Mouse (Mus musculus) embryonic facial prominence, embryonic 10.5 days (tissue): ENCODE measurements around the gene Gigyf1. TPM values are rescaled to one million over a fixed set of nuclear protein-coding genes. Genes with fewer than 3 reads are reported as not detected.

Source experiments
- DNase-seq: peaks from one replicate; pipeline ENCODE4 v3.0.0-alpha.2; 2017; ENCODE audit warnings: low spot score
- H3K27ac ChIP-seq: fragments of 300-500 bp; sonication (generic); replicated peaks from 2 replicates; pipeline ENCODE4 v1.5.1; 2016; ENCODE audit warnings: mild to moderate bottlenecking
- H3K27me3 ChIP-seq: fragments of 300-500 bp; sonication (generic); replicated peaks from 2 replicates; pipeline ENCODE4 v1.6.1; 2016; ENCODE audit warnings: low read depth, mild to moderate bottlenecking; ENCODE audit not compliant: poor library complexity, severe bottlenecking
- H3K36me3 ChIP-seq: fragments of 300-500 bp; sonication (generic); replicated peaks from 2 replicates; pipeline ENCODE4 v1.6.1; 2016; ENCODE audit warnings: mild to moderate bottlenecking, moderate library complexity
- H3K4me1 ChIP-seq: fragments of 300-500 bp; sonication (generic); 2 replicates; pipeline ENCODE4 v1.6.1; 2016
- H3K4me3 ChIP-seq: fragments of 300-500 bp; sonication (generic); 2 replicates; pipeline ENCODE4 v1.5.1; 2016; ENCODE audit warnings: mild to moderate bottlenecking, moderate library complexity
- H3K9me3 ChIP-seq: fragments of 300-500 bp; sonication (generic); 2 replicates; pipeline ENCODE4 v1.6.1; 2016; ENCODE audit warnings: mild to moderate bottlenecking
- WGBS: fragments of 180-500 bp; shearing (Covaris S2); methylation state at CpG from one replicate; pipeline ENCODE4 v1.1.7; 2016; 5-methylcytosine and 5-hydroxymethylcytosine counted together
- polyA plus RNA-seq: library from polyadenylated mRNA; unstranded; fragments of >200 nt; fragmentation: Nextera tagmentation; extraction: Ambion mirVana; gene quantifications from 2 replicates; pipeline ENCODE4 v1.2.1, GENCODE M21; 2016

Gene Gigyf1
- polyA plus RNA-seq, 1 experiment from 2014 or later: 15.3 TPM

DNA sequence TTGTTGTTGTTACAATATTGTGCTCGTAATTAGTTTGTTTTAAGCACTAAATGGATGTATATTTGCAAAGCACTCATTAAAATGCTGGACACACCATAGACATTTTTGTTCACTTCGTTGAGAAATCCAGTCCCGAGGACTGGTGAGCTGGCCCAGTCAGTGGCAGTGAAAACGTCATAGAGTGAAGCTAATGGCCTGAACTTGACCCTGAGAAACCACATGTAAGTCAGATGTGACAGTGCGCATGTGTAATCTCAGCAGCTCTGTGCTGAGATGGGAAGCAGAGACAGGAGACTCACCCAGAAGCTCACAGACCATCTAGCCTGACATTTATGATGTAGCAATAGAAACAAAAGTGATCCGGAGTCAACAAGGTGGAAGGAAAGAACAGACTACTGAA lies 26.6 kb downstream of the Gigyf1 start:
- Histone ChIP-seq H3K27ac (no peak overlapping the region), H3K9me3 (no peaks in the 10 kb centered on the region), H3K27me3 (no peaks in the 10 kb centered on the region), H3K4me3 (no peak overlapping the region), H3K4me1 (no peaks in the 10 kb centered on the region), H3K36me3 (no peaks in the 10 kb centered on the region)
- 74% methylated on average over 6 of the region's 6 CpGs for WGBS
- DNase-seq: no peak

GRCm38 (mm10) chr5:137545596-137545995 lies 27.2 kb downstream of the Gigyf1 start:
- H3K27me3 ChIP-seq: no peaks in the 10 kb centered on the region
- no peaks in the 10 kb centered on the region for H3K9me3 ChIP-seq
- no peak for DNase-seq
- H3K36me3 ChIP-seq: no peaks in the 10 kb centered on the region
- H3K4me3 ChIP-seq: no peak overlapping the region
- WGBS: 78% methylated on average over 4 of the region's 4 CpGs
- H3K27ac ChIP-seq: no peak overlapping the region
- no peaks in the 10 kb centered on the region for H3K4me1 ChIP-seq

GRCm38 (mm10) chr5:137549840-137550239 lies 31.5 kb downstream of the Gigyf1 start:
- H3K27ac ChIP-seq: no peak overlapping the region
- no peak for DNase-seq

DNA sequence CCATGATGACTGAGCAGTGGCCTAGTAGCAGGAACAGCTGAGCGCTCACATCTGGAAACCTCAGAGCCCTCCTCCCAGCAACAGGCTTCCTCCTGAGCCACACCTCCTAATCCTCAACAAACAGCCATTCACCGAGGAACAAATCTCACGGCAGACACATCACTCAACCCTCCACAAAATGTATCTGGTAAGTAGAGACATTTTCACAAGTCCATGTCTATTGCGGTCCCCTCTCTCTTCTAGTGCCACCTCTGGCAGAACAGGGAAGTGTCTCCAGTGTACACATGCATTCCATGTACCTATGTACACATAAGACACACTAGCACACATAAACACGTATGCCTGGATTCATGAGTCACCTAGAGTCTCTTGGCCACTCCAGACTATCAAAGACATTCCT lies 32.8 kb downstream of the Gigyf1 start:
- Histone ChIP-seq H3K27me3 (peaks cover 16% of the 10 kb centered on the region), H3K27ac (no peak overlapping the region), H3K9me3 (no peaks in the 10 kb centered on the region), H3K4me3 (no peak overlapping the region), H3K36me3 (no peaks in the 10 kb centered on the region), H3K4me1 (peaks cover 9% of the 10 kb centered on the region; the same call in 1 of the 2 replicates)
- no peak for DNase-seq
- WGBS: 79% methylated on average over 5 of the region's 5 CpGs

More at GRCm38 (mm10) chr5:137549840-137550239, 31.5 kb downstream of the Gigyf1 start:
- H3K4me1 ChIP-seq: peaks cover 9% of the 10 kb centered on the region; the same call in 1 of the 2 replicates
- H3K9me3 ChIP-seq: no peaks in the 10 kb centered on the region
- H3K4me3 ChIP-seq: no peak overlapping the region
- H3K27me3 ChIP-seq: peaks cover 14% of the 10 kb centered on the region
- no peaks in the 10 kb centered on the region for H3K36me3 ChIP-seq
- WGBS: 89% methylated on average over 2 of the region's 2 CpGs

DNA sequence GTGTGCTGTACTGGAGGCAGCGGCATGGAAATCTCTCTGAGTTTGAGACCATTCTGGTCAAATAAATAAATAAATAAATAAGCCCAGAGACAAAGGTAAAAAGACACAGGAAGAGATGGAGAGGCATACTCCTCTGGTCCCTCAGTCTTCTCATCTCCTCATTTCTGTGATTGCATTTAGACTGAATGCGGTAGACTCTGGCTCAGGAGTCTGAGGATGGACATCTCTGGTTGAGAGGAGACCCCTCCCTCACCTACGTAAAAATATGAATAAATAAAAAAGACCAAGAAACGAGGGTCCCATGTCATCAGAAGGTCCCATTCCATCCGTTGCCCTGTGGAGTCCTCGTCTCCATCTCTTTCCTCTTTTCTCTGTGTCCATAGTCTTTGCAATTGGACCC lies 34.7 kb downstream of the Gigyf1 start:
- no peak overlapping the region for H3K27ac ChIP-seq

DNA sequence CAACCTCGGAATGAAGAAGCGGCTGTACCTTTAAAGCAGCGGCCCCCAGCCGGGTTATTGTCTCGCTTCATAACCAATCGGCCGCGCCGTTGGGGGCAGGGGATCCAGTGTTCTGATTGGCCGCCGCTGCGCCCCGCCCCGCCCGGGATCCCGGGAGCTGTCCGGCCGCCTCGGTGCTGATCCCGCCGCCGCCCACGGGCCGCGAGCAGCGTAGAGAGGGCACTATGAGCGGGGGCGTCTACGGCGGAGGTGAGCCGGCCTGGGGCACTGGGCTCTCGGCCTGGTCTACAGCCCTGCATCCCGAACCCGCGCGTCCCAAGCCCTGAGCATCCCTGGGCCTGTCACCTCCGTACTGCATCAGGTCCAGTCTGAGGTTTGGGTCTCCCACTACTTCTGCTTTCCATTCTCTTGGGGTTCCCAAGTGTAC lies 35.1 kb downstream of the Gigyf1 start, which contains the start of gene Actl6b:
Actl6b (plus strand) TSS at position 107 of the 427 bp plus-strand sequence.
- peak; percentile 91 for DNase-seq
- Histone ChIP-seq H3K36me3 (no peaks in the 10 kb centered on the region), H3K4me1 (peaks cover 9% of the 10 kb centered on the region; the same call in 1 of the 2 replicates), H3K27me3 (peaks cover 17% of the 10 kb centered on the region), H3K27ac (no peak within 1 kb of the TSS), H3K4me3 (peak within 1 kb of the TSS; percentile 49), H3K9me3 (no peaks in the 10 kb centered on the region)
- 1% methylated on average over 37 of the region's 37 CpGs for WGBS

More for the DNA sequence above, 34.7 kb downstream of the Gigyf1 start:
- H3K4me1 ChIP-seq: peaks cover 9% of the 10 kb centered on the region; the same call in 1 of the 2 replicates
- H3K27me3 ChIP-seq: peaks cover 16% of the 10 kb centered on the region
- 29% methylated on average over 6 of the region's 6 CpGs for WGBS
- no peaks in the 10 kb centered on the region for H3K36me3 ChIP-seq
- H3K4me3 ChIP-seq: peak overlapping the region; percentile 49
- no peaks in the 10 kb centered on the region for H3K9me3 ChIP-seq
- DNase-seq: no peak

- Histone ChIP-seq H3K4me1 (peaks cover 9% of the 10 kb centered on the region; the same call in 1 of the 2 replicates), H3K4me3 (peak overlapping the region; percentile 49), H3K27ac (no peak overlapping the region), H3K36me3 (no peaks in the 10 kb centered on the region), H3K27me3 (peaks cover 20% of the 10 kb centered on the region), H3K9me3 (no peaks in the 10 kb centered on the region)
- WGBS: 48% methylated on average over 11 of the region's 11 CpGs
- no peak for DNase-seq
Observed at GRCm38 (mm10) chr5:137553898-137554297, 35.5 kb downstream of the Gigyf1 start.

DNA sequence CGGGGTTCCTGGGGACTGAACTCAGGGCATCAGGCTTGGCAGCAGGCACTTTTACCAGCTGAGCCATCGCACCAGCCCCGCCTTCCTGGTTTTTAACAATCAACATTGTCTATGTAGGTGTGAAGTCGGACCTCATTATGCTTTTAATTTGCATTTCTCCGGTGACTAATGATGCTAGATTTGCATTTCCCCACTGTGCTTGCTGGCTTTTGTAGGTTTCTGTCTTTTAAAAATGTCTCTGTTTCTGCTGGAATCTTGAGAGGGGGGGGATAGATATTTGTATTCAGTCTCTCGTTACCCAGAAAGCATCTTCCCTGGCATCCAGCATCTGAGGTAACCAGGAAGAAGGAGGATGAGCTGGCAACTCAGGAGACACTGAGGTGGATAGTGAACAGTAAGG lies 43.2 kb downstream of the Gigyf1 start:
- Histone ChIP-seq H3K27me3 (0 out of 2 replicates have a peak, but pooled peaks cover 3% of the 10 kb centered on the region), H3K4me1 (no peaks in the 10 kb centered on the region), H3K9me3 (no peaks in the 10 kb centered on the region), H3K27ac (no peak overlapping the region), H3K36me3 (no peaks in the 10 kb centered on the region), H3K4me3 (no peak overlapping the region)
- 71% methylated on average over 6 of the region's 6 CpGs for WGBS
- no peak for DNase-seq

- Histone ChIP-seq H3K27me3 (peaks cover 3% of the 10 kb centered on the region; the same call in 1 of the 2 replicates), H3K4me3 (no peak overlapping the region), H3K9me3 (no peaks in the 10 kb centered on the region), H3K36me3 (no peaks in the 10 kb centered on the region), H3K27ac (no peak overlapping the region), H3K4me1 (no peaks in the 10 kb centered on the region)
- WGBS: 71% methylated on average over 10 of the region's 10 CpGs
- no peak for DNase-seq
Observed at GRCm38 (mm10) chr5:137562965-137563364, 44.6 kb downstream of the Gigyf1 start.

- H3K27ac ChIP-seq: no peak overlapping the region
- H3K4me3 ChIP-seq: no peak overlapping the region
- no peaks in the 10 kb centered on the region for H3K36me3 ChIP-seq
- peaks cover 9% of the 10 kb centered on the region; the same call in 1 of the 2 replicates for H3K27me3 ChIP-seq
- no peak for DNase-seq
- H3K9me3 ChIP-seq: no peaks in the 10 kb centered on the region
- peaks cover 10% of the 10 kb centered on the region; the same call in 1 of the 2 replicates for H3K4me1 ChIP-seq
- 75% methylated on average over 6 of the region's 6 CpGs for WGBS
Observed at GRCm38 (mm10) chr5:137565744-137566143, 47.4 kb downstream of the Gigyf1 start.

GRCm38 (mm10) chr5:137566416-137566815 lies 48.1 kb downstream of the Gigyf1 start:
- no peaks in the 10 kb centered on the region for H3K9me3 ChIP-seq
- no peak overlapping the region for H3K27ac ChIP-seq
- no peaks in the 10 kb centered on the region for H3K36me3 ChIP-seq
- H3K27me3 ChIP-seq: peaks cover 9% of the 10 kb centered on the region; the same call in 1 of the 2 replicates
- DNase-seq: no peak
- peaks cover 10% of the 10 kb centered on the region; the same call in 1 of the 2 replicates for H3K4me1 ChIP-seq
- 92% methylated on average over 5 of the region's 5 CpGs for WGBS
- H3K4me3 ChIP-seq: no peak overlapping the region

- DNase-seq: no peak
- 84% methylated on average over 8 of the region's 8 CpGs for WGBS
- Histone ChIP-seq H3K27me3 (peaks cover 18% of the 10 kb centered on the region), H3K4me1 (peaks cover 10% of the 10 kb centered on the region; the same call in 1 of the 2 replicates), H3K4me3 (no peak overlapping the region), H3K36me3 (no peaks in the 10 kb centered on the region), H3K27ac (no peak overlapping the region), H3K9me3 (no peaks in the 10 kb centered on the region)
Observed at GRCm38 (mm10) chr5:137568223-137568798, 50.0 kb downstream of the Gigyf1 start.

DNA sequence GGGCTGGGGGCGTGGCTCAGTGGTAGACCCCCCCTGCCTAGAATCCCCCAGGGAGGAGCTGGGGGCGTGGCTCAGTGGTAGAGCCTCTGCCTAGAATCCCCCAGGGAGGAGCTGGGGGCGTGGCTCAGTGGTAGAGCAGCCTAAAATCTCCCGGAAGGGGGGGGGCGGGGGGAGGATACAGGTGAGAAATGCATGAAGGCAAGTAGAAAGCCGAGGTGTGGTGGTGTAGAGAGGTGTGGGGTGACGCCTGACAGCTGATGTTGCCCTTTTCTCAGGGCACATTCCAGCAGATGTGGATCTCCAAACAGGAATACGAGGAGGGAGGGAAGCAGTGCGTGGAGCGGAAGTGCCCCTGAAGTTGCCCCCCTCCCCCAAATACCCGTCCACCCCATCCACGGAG lies 50.7 kb downstream of the Gigyf1 start:
- H3K4me3 ChIP-seq: no peak overlapping the region
- peaks cover 25% of the 10 kb centered on the region for H3K27me3 ChIP-seq
- WGBS: 74% methylated on average over 12 of the region's 12 CpGs
- no peak overlapping the region for H3K27ac ChIP-seq
- H3K36me3 ChIP-seq: no peaks in the 10 kb centered on the region
- peaks cover 10% of the 10 kb centered on the region; the same call in 1 of the 2 replicates for H3K4me1 ChIP-seq
- H3K9me3 ChIP-seq: no peaks in the 10 kb centered on the region
- no peak for DNase-seq
